Mouse (Mus musculus) spleen, adult 12 weeks (tissue): ENCODE measurements around the gene C1qtnf2.

Experiments
- DNase-seq: peaks from one replicate; pipeline ENCODE4 v3.0.0; 2022; ENCODE audit warnings: low spot score

Gene C1qtnf2

DNA sequence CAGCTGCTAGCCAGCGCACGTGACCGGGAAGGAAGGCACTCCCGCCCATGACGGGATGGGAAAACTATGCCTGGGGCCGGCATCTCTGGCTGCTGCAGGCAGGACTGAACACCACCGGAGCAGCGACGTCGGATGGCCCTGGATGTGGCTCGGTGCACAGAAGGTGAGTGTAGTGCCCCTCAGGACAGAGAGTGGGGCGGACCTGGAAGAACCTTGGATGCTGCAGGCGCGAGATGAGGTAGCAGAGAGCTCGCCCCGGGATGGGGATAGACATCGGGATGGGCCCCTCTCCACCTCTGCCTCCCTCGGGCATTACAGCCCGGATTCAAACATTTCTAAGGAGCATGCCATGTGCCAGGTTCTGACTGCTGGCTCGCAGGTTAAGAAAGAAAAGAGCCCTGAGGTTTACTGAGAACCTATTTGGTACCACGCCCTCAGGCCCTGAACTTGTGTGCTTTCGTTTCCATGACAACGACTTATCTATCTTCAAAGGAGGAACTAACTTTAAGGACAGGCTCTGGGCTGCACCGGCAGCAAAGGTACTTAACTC lies at the start of gene C1qtnf2:
Gene C1qtnf2 (plus strand): TSS at position 52 of the 550 bp plus-strand sequence.
- DNase-seq, result no peak

GRCm38 (mm10) chr11:43424386-43424785 lies 49.7 kb upstream of the C1qtnf2 start:
- DNase-seq, result no peak

- DNase-seq, result no peak
Measured at GRCm38 (mm10) chr11:43425166-43425709, 48.8 kb upstream of the C1qtnf2 start.

DNA sequence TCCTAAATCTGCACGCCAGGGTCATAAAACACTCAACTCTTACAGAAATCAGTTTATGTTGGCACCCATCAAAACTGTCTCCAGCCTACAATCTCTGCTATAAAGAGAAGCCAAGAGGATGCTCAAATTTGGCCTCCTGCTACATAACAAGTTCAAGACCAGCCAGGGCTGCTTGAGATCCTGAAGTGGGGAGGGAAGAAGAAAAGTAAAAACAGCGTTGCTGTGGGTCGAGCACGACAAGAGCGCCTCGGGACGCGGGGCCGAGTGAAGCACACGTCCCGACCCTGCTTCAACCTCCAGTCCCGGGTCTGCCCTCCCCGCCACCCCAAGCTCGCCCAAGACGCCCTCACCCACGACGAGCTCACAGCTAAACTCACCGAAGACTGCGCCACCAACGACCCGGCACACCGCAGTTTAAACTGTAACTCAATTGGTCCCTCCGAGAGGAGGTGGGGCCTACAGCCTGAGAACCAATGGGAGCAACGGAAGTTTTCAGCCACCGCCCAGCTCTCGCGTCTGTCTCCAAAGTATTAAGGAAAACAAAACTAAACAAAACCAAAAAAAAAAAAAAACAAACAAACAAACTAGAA lies 48.2 kb upstream of the C1qtnf2 start, which contains the start of gene Pttg1:
Gene Pttg1 (minus strand): TSS at position 428 of the 590 bp plus-strand sequence.
- DNase-seq, result peak; percentile 64

- DNase-seq, result peak; percentile 40
Measured at GRCm38 (mm10) chr11:43426414-43426884, 47.6 kb upstream of the C1qtnf2 start.

DNA sequence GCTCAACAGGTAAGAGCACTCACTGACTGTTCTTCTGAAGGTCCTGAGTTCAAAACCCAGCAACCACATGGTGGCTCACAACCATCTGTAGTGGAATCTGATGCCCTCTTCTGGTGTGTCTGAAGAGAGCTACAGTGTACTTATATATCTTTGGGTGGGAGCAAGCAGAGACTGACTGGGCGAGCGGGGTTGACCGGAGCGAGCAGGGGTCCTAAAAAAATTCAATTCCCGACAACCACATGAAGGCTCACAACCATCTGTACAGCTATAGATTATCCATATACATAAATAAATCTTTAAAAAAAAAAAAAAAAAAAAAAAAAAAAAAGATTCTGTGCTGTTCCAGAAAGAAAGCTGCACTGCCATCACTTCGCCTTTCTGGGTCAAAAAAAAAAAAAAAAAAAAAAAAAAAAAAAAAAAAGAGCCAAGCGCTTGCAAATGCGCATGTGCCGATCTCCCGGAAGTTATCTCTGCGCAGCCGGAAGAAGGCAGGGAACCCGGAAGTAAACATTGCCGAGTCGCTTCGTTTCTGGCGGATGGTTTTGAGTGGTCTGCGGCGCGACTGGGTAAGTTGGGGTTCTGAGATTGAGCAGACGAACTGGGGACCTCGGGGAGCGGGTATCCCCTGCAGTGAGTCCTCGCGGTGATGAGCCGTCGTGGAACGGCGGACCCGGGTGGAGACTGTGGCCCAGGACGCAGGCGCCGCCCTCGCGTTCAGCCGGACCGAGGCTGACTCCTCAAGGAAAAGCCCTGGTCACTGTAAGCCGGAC lies 40.6 kb upstream of the C1qtnf2 start, which contains the start of gene Slu7:
Gene Slu7 (plus strand): TSS at position 491 of the 770 bp plus-strand sequence.
- DNase-seq, result peak; percentile 66

- no peak for DNase-seq
Measured at GRCm38 (mm10) chr11:43434024-43434407, 40.1 kb upstream of the C1qtnf2 start.

DNA sequence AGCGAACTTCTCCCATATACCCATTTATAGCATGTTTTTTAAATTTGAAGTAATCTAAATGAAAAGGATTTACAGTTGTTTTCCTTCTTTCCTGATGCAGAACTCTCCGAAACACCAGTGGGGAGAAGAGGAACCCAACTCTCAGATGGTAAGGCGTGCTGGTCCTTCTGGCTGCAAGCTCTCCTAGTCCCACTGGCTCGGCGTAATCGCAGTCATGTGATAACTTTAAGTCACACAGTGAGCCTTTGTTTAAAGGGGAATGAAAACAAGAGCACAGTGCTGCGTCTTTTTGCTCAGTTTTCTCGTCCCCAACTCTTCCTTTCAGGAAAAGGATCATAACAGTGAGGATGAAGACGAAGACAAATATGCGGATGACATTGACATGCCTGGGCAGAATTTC lies 33.0 kb upstream of the C1qtnf2 start:
- no peak for DNase-seq

- no peak for DNase-seq
Measured at GRCm38 (mm10) chr11:43443183-43443582, 30.9 kb upstream of the C1qtnf2 start.

DNA sequence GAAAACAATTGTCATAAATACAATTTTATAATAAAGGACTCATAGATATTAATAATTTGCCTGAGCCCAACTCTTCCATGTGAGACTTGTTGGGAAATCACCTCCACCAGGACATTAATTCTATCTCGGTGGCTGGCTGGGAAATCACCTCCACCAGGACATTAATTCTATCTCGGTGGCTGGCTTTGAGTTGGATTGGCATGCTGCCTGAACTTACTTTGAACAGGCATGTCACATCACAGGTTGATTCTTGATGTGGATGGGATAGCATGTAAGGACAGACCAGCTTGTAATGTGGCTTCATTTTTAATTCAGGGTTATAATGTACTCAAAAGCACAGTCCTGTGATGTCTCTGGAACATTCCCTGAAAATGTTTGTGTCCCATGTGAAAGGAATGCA lies 24.2 kb upstream of the C1qtnf2 start:
- no peak for DNase-seq

DNA sequence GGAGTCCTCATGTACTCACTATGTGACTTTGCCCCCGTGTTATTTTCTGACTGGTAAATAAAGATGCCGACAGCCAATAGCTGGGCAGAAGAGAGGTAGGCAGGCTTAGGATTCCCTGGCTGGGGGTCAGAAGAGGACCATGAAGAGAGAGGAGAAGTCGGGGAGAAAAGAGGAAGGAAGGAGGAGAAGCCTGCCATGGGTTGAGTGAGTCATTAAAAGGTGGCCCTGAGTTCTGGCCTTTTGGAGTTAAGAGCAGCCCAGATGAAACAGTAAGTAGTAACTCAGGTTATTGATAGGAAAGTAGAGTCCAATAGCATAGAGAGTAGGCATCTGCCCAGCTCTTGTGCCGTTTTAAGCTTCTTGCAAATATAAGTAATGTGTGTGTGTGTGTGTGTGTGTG lies 22.8 kb upstream of the C1qtnf2 start:
- DNase-seq, result no peak

GRCm38 (mm10) chr11:43452266-43452665 lies 21.8 kb upstream of the C1qtnf2 start:
- no peak for DNase-seq

- no peak for DNase-seq
Measured at GRCm38 (mm10) chr11:43463204-43463603, 10.9 kb upstream of the C1qtnf2 start.

DNA sequence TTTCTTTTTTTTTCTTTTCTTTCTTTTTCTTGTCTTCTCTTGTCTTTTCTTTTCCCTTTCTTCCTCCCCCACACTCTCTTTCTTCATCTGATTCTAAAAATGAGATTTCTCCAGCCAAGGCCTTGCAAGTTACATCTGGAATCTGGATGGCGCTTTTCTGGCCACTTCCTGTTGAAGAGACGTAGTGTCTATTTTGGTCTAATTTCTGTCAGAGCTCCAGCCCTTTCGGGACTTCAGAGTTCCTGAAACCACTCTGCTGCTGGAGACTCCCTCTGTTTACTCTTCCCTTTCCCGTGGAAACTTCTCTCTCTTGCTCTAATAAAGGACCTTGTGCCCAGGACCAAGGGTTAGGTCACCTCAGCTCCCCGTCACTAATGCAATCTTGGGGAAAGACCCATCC lies 4.0 kb upstream of the C1qtnf2 start:
- no peak for DNase-seq

DNA sequence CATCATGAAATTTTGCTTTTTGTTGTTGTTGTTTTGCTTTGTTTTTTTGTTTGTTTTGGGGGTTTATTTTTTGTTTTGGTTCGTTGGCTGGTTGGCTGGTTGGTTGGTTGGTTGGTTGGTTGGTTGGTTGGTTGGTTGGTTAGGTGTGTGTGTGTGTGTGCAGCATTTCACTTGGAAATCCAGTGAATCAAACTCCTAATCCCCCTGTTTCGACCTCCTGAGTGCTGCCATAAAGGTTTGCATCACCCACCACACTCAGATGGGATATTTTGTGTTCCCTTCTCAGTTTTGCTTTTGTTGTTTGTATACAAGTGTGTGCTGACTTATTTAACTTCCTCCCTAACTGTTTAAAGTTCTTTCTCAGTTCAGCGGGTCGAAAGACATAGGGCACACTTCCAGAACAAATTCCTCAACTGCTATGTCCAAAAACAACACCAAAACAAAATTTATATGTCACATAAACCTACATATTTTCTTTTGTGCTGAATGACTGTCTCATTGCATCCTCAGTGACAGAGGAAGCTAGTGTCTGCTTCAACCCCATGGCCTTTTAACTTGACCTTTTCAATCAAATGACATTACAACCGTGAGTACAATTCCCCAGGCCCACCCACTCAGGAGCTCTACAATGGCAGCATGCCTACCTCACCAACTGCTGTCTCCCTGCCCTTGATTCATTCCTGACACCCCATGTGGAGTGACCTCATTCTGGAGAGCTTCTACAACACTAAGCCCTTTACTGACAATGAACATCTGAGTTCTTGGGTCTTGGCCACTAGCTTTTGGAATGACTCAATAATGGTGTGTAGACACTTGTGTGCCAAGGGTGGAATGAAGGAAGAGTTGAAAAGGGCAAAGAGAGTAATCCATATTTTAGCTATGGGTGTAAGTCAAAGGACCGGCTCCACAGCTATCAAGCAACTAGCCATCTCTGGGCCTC lies 2.9 kb upstream of the C1qtnf2 start:
- DNase-seq, result no peak

DNA sequence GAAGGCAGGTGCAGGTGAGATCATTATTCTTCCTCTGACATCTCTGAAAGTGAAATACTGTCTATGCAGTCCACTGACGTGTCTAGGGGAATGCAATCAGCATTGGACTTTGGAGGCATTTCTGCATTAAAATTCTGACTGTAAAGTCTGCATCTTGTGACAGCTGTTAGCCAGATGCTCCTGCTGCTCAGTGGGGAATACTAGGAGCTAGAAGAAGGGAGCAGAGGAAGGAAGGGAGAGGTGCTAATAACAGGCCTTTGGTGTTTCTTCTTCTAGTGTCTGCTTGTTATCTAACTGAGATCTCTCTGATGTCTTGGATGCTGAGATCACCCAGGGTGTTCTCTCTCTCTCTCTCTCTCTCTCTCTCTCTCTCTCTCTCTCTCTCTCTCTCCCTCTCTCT lies 961 bp upstream of the C1qtnf2 start:
- DNase-seq, result no peak

- no peak for DNase-seq
Measured at GRCm38 (mm10) chr11:43473635-43474224, 346 bp upstream of the C1qtnf2 start.

GRCm38 (mm10) chr11:43479376-43479775 lies 5.3 kb downstream of the C1qtnf2 start:
- DNase-seq, result no peak

- no peak for DNase-seq
Measured at GRCm38 (mm10) chr11:43480561-43480960, 6.5 kb downstream of the C1qtnf2 start.

- no peak for DNase-seq
Measured at GRCm38 (mm10) chr11:43481672-43482522, 7.8 kb downstream of the C1qtnf2 start.
